Mouse (Mus musculus): Measurements from ENCODE around the gene Tbc1d4.

DNA sequence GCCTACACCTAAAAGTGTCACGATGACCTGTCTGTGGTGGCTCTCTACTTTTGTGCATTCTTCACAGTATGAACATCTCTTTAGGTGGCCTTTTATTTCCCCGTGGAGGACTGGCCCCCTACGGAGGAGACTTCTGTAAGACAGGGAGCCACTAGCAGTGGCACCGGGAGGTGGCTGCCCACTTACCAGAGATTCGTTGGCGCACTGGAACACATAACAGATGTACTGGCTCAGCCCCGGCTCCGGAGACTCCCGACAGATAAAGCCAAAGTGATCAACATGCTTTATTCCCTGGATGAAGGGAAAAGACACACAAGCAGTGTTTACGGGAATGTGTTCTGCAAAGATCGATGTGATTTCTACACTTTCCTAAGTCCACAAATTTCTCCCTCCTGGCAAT is 108.2 kb downstream of the Tbc1d4 start:
- TF ChIP-seq RCOR1 (conservative IDR thresholded peaks at IDR 0.05; ENCODE audit: low read depth, low read length) = no peak
- no peak for TF ChIP-seq MAFK (IDR thresholded peaks at IDR 0.05; ENCODE audit: insufficient replicate concordance, low read length)

Measured in CH12.LX (cell line).